Mouse (Mus musculus) lung, embryonic 15.5 days (tissue): Measurements from ENCODE around the gene Hdac1. TPM values are rescaled to one million over a fixed set of nuclear protein-coding genes. Genes with fewer than 3 reads are reported as not detected.
A peak's percentile ranks its signal among the peaks of the same experiment; 100 is the strongest.

Source experiments
- ATAC-seq: fragments of 200-750 bp; cut with Nextera tagmentation; 2 replicates; pipeline ENCODE4 v1.8.0; 2017; ENCODE audit warnings: moderate number of reproducible peaks, borderline replicate concordance; ENCODE audit not compliant: low FRiP score, low TSS enrichment; ENCODE audit errors: extremely low read depth
- H3K27ac ChIP-seq: fragments of 300-500 bp; sonication (generic); 2 replicates; pipeline ENCODE4 v1.5.1; 2015; ENCODE audit warnings: moderate library complexity, mild to moderate bottlenecking, inconsistent platforms
- H3K27me3 ChIP-seq: fragments of 300-500 bp; sonication (generic); 2 replicates; pipeline ENCODE4 v1.6.1; 2015; ENCODE audit warnings: inconsistent platforms
- H3K36me3 ChIP-seq: fragments of 300-500 bp; sonication (generic); 2 replicates; pipeline ENCODE4 v1.6.1; 2015; ENCODE audit warnings: inconsistent platforms
- H3K4me1 ChIP-seq: fragments of 300-500 bp; sonication (generic); 2 replicates; pipeline ENCODE4 v1.6.1; 2015; ENCODE audit warnings: inconsistent platforms
- H3K4me2 ChIP-seq: fragments of 300-500 bp; sonication (generic); 2 replicates; pipeline ENCODE4 v1.6.1; 2015; ENCODE audit warnings: inconsistent platforms, mild to moderate bottlenecking, moderate library complexity
- H3K4me3 ChIP-seq: fragments of 300-500 bp; sonication (generic); 2 replicates; pipeline ENCODE4 v1.5.1; 2015; ENCODE audit warnings: mild to moderate bottlenecking, inconsistent platforms
- H3K9ac ChIP-seq: fragments of 300-500 bp; sonication (generic); 2 replicates; pipeline ENCODE4 v1.6.1; 2015; ENCODE audit warnings: inconsistent platforms
- H3K9me3 ChIP-seq: fragments of 300-500 bp; sonication (generic); 2 replicates; pipeline ENCODE4 v1.6.1; 2016; ENCODE audit warnings: inconsistent platforms
- WGBS: fragments of 180-500 bp; shearing (Covaris S2); methylation state at CpG from one replicate; pipeline ENCODE4 v1.1.7; 2015; 5-methylcytosine and 5-hydroxymethylcytosine counted together
- polyA plus RNA-seq: library from polyadenylated mRNA; unstranded; fragments of >200 nt; fragmentation: Nextera tagmentation; extraction: Ambion mirVana; gene quantifications from 2 replicates; pipeline ENCODE4 v1.2.1, GENCODE M21; 2015

Hdac1 gene
- 251 and 260 TPM in 2 replicates for polyA plus RNA-seq

DNA sequence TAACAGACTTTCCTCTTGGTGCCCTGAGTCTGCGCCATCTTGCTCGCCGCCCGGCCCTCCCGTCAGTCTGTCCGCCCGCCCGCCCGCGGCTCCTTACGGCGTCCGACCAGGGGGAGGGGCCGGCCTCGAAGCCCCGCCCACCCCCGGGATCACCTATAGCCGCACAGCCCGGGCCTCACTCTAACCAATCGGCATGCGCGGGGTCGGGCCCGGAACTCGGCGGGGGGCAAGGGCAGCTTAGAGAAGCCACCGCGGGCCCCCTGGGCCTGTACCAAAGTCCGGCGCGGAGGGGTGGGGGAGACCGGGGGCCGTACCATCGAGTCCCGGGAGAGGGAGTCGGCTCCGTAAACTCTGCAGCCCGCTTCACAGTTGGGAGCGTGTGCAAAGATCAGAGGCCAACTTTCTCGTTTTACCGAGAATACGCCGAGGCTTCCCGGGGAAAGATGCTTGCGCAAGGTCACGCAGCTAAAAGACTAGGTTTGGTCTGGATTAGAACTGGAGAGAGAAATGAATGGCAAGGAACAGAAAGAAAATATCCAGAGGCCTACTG lies at the start of gene Hdac1:
Hdac1 (minus strand) TSS at position 122 of the 550 bp plus-strand sequence.
- H3K9me3 ChIP-seq = no peaks in the 10 kb centered on the region
- under 1% methylated on average over 34 of the region's 46 CpGs for WGBS
- H3K27ac ChIP-seq = peak within 1 kb of the TSS; percentile 79
- H3K4me3 ChIP-seq = peak within 1 kb of the TSS; percentile 96
- no peaks in the 10 kb centered on the region for H3K27me3 ChIP-seq
- peak; percentile 100 for ATAC-seq
- H3K9ac ChIP-seq = peak within 1 kb of the TSS; percentile 91
- H3K4me2 ChIP-seq = peak within 1 kb of the TSS; percentile 78
- H3K36me3 ChIP-seq = peaks cover 12% of the 10 kb centered on the region
- H3K4me1 ChIP-seq = peaks cover 17% of the 10 kb centered on the region

GRCm38 (mm10) chr4:129588865-129589264 lies 46.4 kb upstream of the Hdac1 start:
- H3K9me3 ChIP-seq = no peaks in the 10 kb centered on the region
- H3K4me1 ChIP-seq = peaks cover 12% of the 10 kb centered on the region
- ATAC-seq = no peak
- no peak overlapping the region for H3K4me3 ChIP-seq
- no peak overlapping the region for H3K9ac ChIP-seq
- H3K36me3 ChIP-seq = peaks cover 33% of the 10 kb centered on the region
- H3K4me2 ChIP-seq = no peak overlapping the region
- H3K27ac ChIP-seq = no peak overlapping the region
- WGBS = 76% methylated on average over 4 of the region's 4 CpGs
- no peaks in the 10 kb centered on the region for H3K27me3 ChIP-seq

DNA sequence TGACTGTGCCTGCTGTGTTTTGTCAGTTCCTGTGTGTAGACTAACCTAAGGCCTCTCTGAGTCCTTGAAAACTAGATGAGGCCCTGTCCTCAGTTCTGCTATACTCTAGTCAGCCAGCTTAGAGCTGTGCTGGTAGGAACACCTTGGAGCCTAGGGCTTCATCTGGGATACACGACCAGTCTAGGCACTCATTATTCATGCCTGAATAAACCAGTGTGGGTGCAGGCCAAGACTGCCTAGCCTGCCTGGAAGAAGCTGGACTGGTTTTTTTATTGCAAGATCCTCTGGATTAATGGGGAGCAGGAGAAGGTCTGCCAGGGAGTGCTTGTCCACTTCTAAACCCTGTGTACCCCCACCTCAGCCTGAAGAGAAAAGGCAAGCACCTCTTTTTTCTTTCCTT lies 44.4 kb upstream of the Hdac1 start:
- no peak for ATAC-seq
- WGBS = 50% methylated on average over 1 of the region's 1 CpGs
- no peaks in the 10 kb centered on the region for H3K27me3 ChIP-seq
- no peak overlapping the region for H3K4me2 ChIP-seq
- H3K4me3 ChIP-seq = no peak overlapping the region
- no peak overlapping the region for H3K27ac ChIP-seq
- H3K36me3 ChIP-seq = peaks cover 16% of the 10 kb centered on the region
- H3K4me1 ChIP-seq = peaks cover 12% of the 10 kb centered on the region
- H3K9me3 ChIP-seq = no peaks in the 10 kb centered on the region
- no peak overlapping the region for H3K9ac ChIP-seq

DNA sequence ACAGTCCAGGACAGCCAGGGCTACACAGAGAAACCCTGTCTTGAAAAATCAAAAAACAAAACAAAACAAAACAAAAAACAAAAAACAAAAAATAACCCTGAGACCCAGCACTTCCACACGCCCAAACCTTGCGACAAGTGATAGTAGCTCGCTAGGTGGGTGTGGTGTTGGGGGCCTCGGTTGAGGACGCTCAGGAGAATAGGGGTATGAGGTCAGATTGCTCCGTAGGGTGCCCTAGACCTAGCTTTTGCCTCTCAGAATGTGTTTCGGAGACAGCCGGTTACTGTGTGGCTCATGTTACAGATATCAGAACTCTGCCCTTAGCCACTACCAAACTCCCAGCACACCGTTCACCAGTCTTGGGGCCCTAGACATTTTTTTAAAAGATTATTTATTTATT lies 43.3 kb upstream of the Hdac1 start:
- H3K4me3 ChIP-seq = no peak overlapping the region
- no peak overlapping the region for H3K27ac ChIP-seq
- H3K9me3 ChIP-seq = no peaks in the 10 kb centered on the region
- H3K9ac ChIP-seq = no peak overlapping the region
- 79% methylated on average over 9 of the region's 9 CpGs for WGBS
- peaks cover 4% of the 10 kb centered on the region for H3K36me3 ChIP-seq
- H3K4me2 ChIP-seq = peak overlapping the region; percentile 83
- no peak for ATAC-seq
- H3K27me3 ChIP-seq = no peaks in the 10 kb centered on the region
- H3K4me1 ChIP-seq = peaks cover 12% of the 10 kb centered on the region

DNA sequence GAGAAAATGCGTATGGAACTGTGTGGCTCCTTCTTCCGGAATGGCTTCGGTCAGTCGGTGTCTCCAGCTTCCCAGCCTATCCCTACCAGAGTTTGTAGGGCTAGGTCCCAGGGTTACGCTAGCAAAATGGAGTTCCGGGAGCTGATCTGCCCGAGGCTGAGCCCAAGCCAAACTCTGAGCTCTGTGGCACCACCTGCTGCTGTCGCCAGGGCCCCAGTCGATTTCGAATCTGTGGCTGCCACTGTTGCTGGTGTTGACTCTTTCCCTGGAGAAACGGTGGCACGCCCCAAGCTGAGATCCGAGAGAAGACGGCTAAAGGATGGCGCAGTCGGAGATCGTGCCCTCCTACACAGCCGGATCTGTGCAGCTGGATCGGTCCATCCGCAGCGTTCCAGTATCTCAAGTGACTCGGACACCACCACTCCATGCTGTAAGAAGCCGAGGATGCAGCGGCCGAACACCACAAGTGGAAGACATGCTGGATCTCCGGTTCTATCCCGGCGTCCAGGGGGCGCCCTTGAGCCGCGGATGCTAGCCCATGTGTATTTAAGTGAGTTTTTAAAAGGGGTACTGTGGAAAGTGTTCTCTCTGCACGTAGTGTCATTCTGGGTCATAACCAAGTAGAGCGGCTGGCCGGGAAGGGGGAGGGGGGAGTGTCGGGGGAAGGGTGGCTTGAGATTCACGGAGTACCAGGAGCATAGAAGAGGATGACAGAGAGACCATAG lies 42.5 kb upstream of the Hdac1 start:
- no peaks in the 10 kb centered on the region for H3K9me3 ChIP-seq

GRCm38 (mm10) chr4:129584370-129584769 lies 41.9 kb upstream of the Hdac1 start:
- H3K9me3 ChIP-seq = no peaks in the 10 kb centered on the region
- H3K27me3 ChIP-seq = no peaks in the 10 kb centered on the region
- ATAC-seq = no peak
- WGBS = 70% methylated on average over 1 of the region's 1 CpGs
- peaks cover 12% of the 10 kb centered on the region for H3K4me1 ChIP-seq
- H3K9ac ChIP-seq = peak overlapping the region; percentile 45
- peak overlapping the region; percentile 48 for H3K4me3 ChIP-seq
- H3K36me3 ChIP-seq = no peaks in the 10 kb centered on the region
- H3K27ac ChIP-seq = peak overlapping the region; percentile 56
- H3K4me2 ChIP-seq = peak overlapping the region; percentile 83

More for the DNA sequence above, 42.5 kb upstream of the Hdac1 start:
- Histone ChIP-seq H3K27ac (peak overlapping the region; percentile 56), H3K4me3 (peak overlapping the region; percentile 48), H3K27me3 (no peaks in the 10 kb centered on the region), H3K4me1 (peaks cover 12% of the 10 kb centered on the region), H3K36me3 (no peaks in the 10 kb centered on the region), H3K9ac (peak overlapping the region; percentile 45), H3K4me2 (peak overlapping the region; percentile 83)
- WGBS = 1% methylated on average over 36 of the region's 36 CpGs
- peak; percentile 71; the same call in 1 of the 2 replicates for ATAC-seq

DNA sequence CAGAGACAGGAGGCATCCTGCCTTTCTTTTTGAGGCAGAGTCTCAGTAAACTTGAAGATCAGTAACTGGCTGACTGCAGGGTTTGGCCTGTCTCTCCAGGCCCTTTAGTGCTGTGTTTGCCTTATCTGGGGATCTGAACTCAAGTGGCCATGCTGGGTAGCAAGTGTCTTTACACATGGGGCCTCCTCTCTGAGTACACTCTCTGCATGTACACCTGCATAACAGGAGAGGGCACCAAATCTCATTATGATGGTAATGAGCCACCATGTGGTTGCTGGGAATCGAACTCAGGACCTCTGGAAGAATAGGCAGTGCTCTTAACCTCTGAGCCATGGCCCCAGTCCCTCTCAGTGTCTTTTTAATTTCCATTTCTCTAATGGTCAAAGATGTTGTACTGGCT lies 39.7 kb upstream of the Hdac1 start:
- H3K36me3 ChIP-seq = no peaks in the 10 kb centered on the region
- no peaks in the 10 kb centered on the region for H3K27me3 ChIP-seq
- H3K9me3 ChIP-seq = no peaks in the 10 kb centered on the region
- H3K4me1 ChIP-seq = peaks cover 18% of the 10 kb centered on the region
- no peak overlapping the region for H3K4me3 ChIP-seq
- H3K27ac ChIP-seq = no peak overlapping the region
- H3K4me2 ChIP-seq = no peak overlapping the region
- WGBS = 75% methylated on average over 1 of the region's 1 CpGs
- ATAC-seq = no peak
- H3K9ac ChIP-seq = no peak overlapping the region

DNA sequence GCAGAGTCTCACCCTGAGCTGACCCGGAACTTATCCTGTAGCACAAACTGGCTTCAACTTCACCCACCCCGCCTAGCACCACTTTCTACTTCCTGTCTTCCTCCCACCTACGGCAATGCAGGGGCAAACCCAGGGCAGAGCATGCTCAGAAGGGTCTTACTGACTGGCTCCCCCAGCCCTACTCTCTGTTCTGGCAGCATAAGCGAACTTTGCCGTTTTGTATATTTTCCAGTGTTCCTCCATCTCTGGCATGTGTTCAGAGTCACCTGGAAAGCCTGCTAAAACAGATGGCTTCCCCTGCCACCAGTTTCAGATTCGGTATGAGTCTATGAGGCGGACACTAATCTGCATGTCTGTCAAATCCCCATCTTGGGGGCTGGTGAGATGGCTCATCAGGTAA lies 37.8 kb upstream of the Hdac1 start:
- Histone ChIP-seq H3K27me3 (no peaks in the 10 kb centered on the region), H3K36me3 (no peaks in the 10 kb centered on the region), H3K4me2 (no peak overlapping the region), H3K9ac (no peak overlapping the region), H3K4me1 (peaks cover 15% of the 10 kb centered on the region), H3K9me3 (no peaks in the 10 kb centered on the region), H3K27ac (no peak overlapping the region), H3K4me3 (no peak overlapping the region)
- no peak for ATAC-seq
- WGBS = 54% methylated on average over 7 of the region's 7 CpGs

DNA sequence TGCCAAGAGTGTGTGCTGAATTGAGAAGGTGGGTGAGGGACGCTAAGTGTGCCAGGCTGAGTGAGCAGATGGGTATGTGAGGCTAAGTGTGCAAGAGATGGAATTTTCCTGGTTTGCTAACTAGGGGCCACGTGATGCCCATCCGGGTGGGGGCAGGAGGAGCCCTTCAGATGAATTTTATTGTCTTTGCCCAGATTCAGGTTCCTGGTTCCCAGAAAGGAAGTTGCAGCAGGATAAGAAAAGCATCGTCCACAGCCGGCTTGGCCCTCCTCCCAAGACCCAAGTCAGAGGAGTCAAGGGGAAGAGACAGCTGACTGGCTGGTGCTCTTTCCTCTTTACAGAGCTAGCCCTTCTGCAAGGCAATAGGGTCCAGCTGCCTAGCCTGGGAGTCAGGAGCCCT lies 36.0 kb upstream of the Hdac1 start, which contains the start of gene Fam167b:
Fam167b (minus strand) TSS at position 84 of the 400 bp plus-strand sequence.
- peaks cover 6% of the 10 kb centered on the region; the same call in 1 of the 2 replicates for H3K4me1 ChIP-seq
- peak within 1 kb of the TSS; percentile 31; the same call in 1 of the 2 replicates for H3K27ac ChIP-seq
- no peaks in the 10 kb centered on the region for H3K36me3 ChIP-seq
- no peaks in the 10 kb centered on the region for H3K27me3 ChIP-seq
- WGBS = 73% methylated on average over 5 of the region's 5 CpGs
- H3K4me3 ChIP-seq = no peak within 1 kb of the TSS
- H3K9ac ChIP-seq = no peak within 1 kb of the TSS
- 0 out of 2 replicates have a peak within 1 kb of the TSS, but pooled peaks have one; percentile 15 for H3K4me2 ChIP-seq
- ATAC-seq = no peak
- no peaks in the 10 kb centered on the region for H3K9me3 ChIP-seq

DNA sequence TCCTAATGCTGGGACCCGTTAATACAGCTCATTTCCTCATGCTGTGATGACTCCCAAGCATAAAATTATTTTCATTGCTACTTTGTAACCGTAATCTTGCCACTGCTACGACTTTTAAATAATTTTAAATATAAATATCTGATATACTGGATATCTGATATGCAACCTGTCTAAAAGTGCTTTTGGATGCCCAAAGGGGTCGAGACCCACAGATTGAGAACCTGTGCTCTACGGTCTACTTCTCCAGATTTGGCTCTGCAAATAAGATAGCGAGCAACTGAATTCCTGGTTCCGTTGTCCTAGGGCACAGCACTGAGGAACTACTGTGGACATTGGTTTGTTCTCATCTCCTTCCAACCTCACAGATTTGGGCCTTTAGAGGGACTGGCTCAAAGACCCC lies 35.2 kb upstream of the Hdac1 start:
- no peak for ATAC-seq
- Histone ChIP-seq H3K27me3 (no peaks in the 10 kb centered on the region), H3K4me1 (peaks cover 6% of the 10 kb centered on the region; the same call in 1 of the 2 replicates), H3K36me3 (no peaks in the 10 kb centered on the region), H3K4me2 (no peak overlapping the region), H3K9me3 (no peaks in the 10 kb centered on the region), H3K4me3 (no peak overlapping the region), H3K9ac (no peak overlapping the region), H3K27ac (no peak overlapping the region; the same call in 1 of the 2 replicates)
- WGBS = 75% methylated on average over 7 of the region's 7 CpGs

DNA sequence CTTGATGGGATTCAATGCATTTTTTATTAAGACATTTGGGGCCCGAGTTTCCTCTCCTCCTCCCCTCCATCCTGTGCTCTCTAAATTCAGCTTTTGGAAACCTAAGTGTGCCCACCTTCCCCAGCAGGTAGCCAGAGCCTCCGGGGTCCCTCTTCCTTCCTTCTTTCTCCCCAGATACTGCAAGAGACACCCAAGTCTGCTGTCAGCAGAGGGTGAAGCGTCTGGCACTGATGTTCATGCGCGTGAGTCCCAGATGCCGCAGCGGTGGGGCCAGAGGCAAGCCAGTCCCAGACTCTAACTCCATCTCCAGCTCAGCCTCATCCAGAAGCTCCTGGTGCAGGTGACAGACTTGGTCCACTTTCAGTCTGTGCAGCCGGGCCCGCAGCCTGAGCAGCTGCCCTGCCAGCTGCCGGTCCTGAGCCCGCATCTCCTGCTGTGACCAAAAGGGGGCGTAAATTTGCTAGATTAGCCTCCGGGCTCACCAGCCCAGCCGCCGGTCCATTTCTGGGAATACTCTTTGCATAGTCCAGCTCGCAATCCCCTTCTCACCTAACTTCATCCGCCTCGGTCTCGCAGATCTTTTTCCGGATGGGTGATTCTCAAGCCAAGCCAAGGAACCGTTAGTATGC lies 34.5 kb upstream of the Hdac1 start:
- WGBS = 33% methylated on average over 21 of the region's 21 CpGs
- Histone ChIP-seq H3K27me3 (no peaks in the 10 kb centered on the region), H3K4me3 (no peak overlapping the region), H3K9me3 (no peaks in the 10 kb centered on the region), H3K4me2 (peak overlapping the region; percentile 15; the same call in 1 of the 2 replicates), H3K36me3 (no peaks in the 10 kb centered on the region), H3K27ac (no peak overlapping the region), H3K9ac (no peak overlapping the region), H3K4me1 (peaks cover 6% of the 10 kb centered on the region; the same call in 1 of the 2 replicates)
- no peak for ATAC-seq
